Mouse (Mus musculus) lung, postnatal 4 days (tissue): ENCODE data around the gene U2af1l4.
A peak's percentile ranks its signal among the peaks of the same experiment; 100 is the strongest.

Experiments used
- DNase-seq, 2 experiments: peaks; one replicate each; pipeline ENCODE4 v3.0.0; 2021

U2af1l4 gene

GRCm38 (mm10) chr7:30613529-30614112, 50.5 kb downstream of the U2af1l4 start:
- DNase-seq = peak; percentile 67 to 77

- no peak for DNase-seq
Measured at GRCm38 (mm10) chr7:30614454-30614853, 51.4 kb downstream of the U2af1l4 start.
